Mouse (Mus musculus) naive thymus-derived CD4-positive, alpha-beta T cell, adult 2 months (primary cell): Measurements from ENCODE around the gene Tgfbr3.
"Not testable (repeated sequence)": the region's sequence is repeated elsewhere in the genome, so short reads cannot be mapped to it uniquely, and the experiment has no call there.

Source experiments
- DNase-seq: peaks from one replicate; pipeline ENCODE4 v3.0.0-alpha.2; 2011; ENCODE audit warnings: low read depth

Tgfbr3 gene

DNA sequence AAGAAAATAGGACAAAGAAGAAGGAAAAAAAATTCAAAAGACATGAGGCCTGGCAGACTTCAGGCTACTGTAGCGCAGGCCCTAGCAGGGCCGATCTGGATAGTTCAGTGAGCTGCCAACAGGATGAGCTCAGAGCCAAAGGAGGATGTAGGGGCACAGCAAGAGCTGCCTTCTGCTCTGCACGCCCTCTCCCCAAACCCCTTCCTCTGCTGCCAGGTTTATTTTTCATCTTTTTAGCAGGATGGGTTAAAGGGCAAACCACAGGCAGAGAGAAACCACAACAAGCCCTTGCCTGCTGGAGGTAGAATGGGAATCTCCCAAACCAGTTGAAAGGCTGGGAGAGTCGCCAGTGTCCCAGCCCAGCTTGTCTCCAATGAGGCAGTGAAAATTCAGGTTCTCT lies 10.2 kb downstream of the Tgfbr3 start:
- peak; percentile 53 for DNase-seq

DNA sequence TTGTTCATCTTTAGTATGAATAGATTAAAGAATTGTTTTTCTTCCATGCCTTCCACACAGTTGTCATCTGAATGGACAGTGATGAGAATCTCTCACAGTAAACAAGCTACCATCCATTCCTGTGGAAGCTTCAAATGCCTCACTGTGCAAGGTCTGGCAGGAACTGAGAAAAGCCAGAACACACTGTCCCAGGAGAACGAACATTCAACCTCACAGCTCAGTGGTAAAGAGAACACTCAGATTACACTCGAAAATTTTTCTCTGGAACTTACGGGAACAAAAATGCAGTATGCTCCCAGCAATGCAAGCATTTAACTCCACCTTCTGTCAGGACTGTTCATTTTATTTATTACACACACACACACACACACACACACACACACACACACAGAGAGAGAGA lies 13.2 kb downstream of the Tgfbr3 start:
- no peak for DNase-seq

DNA sequence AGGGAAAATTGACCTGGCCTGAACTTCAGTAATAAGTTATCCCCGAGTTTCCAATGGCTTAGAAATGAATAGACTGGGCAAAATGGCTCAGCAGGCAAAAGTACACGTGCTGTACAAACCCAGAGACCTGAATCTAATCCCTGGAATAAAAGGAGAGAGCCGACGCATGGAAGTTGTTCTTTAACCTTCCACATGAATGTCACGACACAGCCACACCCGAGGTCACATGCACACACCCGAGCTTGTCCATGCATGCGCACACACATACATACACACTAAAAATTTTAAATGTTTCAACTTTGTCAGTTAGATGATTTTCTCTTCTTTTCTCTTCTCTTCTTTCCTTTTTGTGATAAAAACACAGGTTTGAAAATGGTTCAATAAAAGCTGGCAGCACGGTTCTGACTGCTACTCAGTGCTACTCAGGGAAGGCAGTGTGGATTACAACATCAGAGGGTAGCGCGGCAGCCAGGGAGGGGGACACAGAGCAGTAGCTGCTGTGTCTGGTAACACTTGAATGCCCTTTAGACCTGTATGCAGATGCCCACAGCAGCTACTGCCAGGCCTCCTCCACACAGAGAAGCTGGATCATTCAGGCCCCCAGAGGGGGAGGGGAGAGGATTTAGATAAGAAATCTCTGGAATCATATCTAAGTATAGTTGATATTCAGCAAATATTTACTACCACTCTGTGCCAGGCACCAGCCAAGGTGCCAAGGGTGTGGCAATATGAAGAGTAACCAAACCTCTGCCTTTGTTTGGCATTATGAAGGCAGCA lies 17.0 kb downstream of the Tgfbr3 start:
- DNase-seq: no peak

DNA sequence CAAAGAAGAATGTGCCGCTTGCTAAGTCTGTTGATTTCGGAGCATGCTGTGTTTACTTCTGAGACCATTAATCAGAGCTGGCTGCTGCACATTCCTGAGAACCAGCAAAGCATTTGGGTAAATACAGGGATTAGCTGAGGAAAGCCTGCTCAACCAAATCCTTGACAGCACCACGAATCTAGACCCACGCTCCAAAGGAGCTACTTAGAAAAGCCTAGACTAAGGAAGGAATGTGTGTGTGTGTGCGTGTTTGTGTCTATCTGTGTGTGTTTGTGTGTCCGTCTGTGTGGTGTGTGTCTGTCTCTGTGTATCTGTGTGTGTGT lies 20.5 kb downstream of the Tgfbr3 start:
- DNase-seq: no peak

DNA sequence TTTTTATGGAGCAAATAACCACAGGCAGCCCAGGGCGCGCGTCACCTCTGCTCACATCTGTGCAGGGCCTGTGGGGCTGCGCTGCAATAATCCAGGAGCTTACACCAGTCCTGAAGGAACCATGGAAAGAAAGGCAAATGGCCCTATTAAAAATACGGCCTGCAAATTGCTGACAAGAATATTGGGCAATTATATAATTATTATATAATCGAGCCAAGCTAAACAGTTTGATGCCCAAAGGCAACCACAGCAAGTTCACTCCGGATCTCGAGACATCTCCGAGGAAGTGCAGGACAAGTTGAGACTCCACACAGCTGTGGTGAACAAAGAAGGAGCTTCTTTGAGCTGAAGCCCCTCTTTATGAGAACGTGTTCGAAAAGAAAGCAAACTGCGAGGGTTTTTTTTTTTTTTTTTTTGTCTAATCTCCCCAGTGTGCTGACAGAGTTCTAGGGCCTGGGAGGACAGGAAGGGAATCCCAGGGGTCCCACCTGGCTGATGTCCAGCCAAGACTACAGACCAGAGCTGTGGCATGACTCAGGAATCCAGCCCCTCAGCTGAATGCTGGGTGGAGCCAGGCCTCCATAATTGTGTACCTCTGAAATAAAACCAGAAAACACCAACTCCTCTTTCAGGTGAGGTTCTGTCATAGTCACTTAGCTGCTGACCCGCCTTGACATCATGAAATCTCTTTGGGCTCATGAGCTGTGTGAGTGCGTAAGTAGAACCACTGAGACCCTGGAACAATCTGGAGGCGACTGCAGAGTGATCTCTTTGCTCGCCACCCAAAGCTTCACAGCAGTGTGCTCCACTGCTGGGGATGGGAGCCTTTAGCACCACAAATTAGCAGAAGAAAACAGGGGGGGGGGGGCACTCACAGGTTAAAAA lies 21.1 kb downstream of the Tgfbr3 start:
- DNase-seq: no peak

DNA sequence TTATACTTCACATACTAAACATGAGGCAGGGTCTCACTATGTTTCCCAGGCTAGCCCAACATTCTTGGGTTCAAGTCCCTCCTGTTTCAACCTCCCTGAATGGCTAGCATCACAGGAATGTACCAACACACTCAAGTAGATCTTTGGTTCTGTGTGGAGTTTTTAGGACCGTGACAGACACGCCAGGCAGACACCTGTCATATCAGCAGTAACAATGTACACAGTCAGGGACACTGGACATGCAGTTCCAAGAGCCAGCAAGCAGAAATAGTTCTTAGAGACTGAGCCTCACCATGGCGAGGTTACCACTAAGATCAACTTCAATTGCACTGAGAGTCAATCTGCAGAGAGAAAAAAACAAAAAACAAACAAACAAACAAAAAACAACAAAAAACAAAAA lies 22.9 kb downstream of the Tgfbr3 start:
- no peak for DNase-seq

DNA sequence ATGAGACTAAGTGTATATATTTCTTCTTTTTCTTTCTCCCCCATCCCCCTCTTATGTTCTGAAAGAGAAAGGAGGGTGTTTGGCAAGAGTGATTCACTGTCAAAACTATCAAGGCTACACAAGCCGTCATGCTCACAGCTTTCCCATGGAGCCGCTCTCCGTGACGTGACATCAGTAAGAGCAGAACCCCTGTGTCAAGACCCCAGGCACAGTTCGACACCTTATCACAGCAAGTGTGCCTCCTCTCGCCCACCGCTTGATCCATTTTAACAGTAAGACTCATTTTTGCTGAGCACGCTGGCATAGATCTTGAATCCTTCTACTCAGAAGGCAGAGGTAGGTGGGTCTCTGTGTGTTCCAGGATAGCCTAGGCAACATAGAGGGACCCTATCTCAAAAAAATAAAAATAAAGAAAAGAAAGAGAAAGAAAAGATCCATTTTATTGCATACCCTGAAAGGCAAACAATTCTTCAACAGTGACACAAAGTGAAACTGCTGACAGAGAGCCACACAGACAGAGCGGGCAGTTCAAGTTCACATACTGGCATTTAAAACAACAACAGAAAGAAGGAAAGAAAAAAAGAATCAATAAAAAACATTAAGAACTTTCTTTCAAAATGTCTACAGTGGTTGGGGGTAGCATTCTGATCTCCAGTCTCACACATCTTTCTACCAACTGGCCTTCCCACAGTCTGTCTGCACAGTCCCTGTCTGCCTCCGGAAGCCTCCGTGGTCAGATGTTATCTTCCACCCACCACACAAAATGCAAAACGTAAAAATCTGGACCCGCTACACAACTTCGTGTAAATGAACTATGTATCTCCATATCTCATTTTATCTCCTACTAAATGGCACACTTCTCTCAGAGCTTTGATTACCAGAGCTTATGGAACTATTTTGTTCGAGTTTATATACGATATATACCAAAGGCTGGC lies 24.7 kb downstream of the Tgfbr3 start:
- peak; percentile 74 for DNase-seq

DNA sequence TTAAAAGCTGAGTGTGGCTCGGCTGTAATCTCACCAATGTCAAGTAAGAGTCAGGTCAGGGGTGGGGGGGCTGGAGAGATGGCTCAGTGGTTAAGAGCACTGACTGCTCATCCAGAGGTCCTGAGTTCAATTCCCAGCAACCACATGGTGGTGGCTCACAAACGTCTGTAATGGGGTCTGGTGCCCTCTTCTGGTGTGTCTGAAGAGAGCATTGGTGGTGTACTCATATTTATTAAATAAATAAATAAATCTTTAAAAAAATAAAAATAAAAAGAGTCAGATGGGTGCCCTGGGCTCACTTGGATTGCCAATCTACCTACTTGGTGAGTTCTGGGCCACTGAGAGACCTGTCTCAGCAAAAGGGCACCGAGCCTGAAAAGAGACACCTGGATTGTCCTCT lies 25.6 kb downstream of the Tgfbr3 start:
- DNase-seq: no peak

DNA sequence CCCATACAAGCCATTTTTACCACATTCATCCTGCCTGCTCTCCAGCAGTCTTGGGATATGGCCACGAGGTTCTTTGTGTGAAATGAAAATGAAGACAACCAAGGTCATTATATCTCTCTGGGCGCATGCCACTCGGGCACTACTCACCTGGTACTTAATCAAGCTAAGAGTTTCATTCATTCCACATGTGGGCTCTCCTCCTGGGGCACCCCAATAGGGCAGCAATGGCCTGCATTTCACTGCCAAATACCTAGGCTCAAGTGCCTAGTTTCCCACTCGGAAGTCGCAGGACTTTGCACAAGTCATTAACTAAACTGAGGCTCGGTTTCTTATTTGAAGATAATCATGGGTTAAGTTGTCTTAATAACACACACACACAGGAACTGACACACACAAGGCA lies 27.5 kb downstream of the Tgfbr3 start:
- DNase-seq: no peak

DNA sequence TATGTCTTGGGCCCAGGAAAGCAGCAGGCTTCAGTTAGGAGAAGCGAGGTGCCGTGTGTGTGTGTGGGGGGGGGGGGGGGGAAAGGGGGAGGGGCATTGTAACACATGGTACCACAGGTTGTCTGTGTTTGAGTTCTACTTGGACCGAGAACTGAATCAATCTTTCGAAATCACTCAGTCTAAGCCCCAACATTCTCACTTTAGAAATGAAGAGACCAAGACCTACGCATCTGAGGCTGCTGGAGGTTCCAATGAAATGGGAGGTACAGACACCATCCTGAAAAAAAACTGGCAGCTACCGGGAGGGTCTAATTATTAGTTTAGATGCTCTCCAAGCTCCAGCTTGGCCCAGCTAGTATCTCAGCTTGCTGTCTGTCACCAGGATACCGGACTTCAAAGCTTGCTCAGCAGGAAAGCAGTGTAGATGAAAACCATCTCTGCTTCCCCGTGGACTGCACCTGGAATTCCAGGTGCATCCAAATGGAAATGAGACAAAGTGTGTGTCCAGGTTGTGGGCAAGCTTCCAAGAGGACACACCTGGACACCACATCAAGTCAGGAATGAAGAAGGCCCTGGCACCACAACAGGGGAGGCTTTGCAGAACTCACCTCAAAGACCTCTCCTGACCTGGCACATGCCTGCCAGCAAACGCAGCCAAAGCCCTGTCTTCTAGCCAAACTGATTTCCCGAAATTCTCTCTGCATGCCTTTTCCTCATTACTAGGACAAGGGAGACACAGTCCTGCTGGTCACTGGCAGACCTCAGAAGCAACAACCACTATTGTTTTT lies 28.5 kb downstream of the Tgfbr3 start:
- DNase-seq: peak; percentile 33

DNA sequence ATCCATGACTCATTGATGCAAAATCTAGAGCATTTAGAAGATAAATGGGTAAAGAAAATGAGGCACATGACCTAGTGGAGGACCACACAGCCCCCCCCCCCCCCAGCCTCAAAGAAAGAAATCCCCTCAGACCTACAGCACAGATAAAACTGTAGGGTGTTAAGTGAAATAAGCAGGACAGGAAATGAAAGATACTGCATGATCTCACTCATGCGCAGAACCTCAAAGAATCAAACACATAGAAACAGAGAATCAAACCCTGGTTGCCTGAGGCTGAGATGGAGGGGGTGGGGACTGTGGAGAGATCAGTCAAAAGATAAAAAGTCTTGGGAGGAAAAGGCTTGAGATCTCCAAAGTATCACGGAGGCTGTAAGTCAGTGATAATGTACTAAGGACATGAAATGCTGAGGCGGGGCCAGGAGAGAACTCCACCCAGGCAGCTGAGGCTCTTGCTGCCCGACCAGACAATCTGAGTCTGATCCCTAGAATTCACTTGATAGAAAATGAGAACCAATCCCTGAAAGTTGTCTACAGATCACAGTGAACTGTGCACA lies 29.9 kb downstream of the Tgfbr3 start:
- peak; percentile 75 for DNase-seq

DNA sequence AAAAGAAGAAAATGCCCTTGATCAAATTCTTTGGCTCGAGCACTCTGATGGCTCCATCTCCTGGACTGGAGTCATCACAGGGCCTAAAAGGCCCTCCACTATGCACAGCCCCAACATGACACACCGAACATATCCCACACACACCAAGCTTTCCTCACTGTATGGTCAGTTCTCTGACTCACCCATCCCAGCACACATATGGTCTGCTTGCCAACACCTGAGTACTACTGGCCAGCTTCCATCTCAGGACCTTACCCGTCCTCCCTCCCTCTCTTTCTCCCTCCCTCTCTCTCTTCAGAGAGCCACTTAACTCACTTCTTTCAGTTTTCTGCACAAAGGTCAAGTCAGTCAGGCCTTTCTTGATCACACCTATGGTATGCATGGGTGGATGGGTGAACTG lies 36.0 kb downstream of the Tgfbr3 start:
- no peak for DNase-seq

DNA sequence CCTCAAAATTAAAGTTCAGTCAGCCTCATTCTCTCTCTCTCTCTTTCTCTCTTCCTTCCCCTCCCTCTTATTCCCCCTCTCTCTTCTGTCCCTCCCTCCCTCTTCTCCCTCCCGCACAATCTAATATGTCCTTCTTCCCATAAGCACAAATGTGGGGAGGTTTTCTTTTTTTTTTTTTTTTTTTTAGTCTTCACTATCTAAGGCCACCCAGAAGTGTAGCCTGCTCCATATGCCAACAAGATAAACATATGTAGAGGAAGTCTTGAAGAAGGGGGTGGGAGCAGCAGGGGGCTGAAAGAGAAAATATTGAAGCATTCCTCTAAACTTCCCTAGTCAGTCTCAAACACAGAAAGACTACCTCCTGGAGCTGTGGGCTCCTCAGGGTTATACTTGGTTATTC lies 37.0 kb downstream of the Tgfbr3 start:
- no peak for DNase-seq

DNA sequence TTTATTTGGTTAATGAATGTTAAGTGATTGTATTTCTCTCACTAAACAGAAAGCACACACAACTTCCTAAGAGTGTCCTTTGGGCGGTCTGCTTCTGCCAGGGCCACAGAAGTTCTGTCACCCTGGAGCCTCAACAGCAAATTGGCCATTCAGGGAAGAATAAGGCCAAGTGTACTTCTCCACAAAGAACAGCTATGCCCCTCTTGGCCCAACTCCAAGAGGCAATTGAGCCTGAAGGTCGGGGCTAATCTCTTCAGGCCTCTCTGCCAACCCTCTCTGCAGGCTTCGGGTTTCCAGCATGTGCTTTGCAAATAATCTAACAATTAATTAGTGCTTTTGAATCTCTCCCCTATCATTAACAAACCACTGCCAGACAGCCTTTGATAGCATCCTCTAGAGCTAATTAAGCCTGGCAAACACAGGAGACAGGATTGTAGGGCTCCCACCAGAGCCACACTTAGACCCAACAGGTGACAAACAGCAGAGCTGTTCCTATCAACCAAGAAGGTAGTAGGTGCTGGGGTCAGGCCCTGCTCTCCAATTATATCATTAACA lies 37.6 kb downstream of the Tgfbr3 start:
- peak; percentile 8 for DNase-seq

DNA sequence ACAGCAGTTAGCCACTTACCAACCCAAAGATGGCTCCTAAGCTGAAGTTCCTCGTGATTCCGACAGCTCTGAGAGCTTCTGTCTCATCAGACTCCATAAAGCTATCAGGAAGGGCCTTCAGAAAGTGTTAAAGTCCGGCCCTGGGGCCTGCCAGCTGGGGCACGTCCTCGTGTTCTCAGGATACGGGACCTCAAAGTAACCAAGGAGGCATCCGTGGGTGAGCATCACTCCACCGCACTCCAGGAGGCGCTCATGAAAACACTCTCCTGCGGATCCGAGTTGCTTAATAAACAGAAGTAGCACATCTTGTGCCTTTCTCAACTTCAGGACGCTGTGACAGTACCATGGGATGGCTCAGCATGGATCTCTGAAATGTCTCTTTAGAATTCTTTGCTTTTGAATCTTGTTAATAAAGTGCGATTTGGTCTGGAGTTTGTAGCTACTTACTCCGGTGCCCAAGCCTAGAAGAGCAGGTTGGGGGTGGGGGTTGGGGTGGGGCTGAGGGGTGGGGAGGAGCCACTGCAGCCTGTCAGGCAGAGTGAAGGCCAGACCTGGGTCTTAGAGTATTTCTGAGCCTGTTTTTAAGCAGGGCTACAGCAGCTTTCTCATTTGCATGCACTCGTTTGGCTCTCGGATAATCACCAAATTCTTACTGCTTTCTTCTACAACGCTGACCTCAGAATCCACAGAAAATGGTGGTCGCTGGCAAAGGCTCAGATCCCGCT lies 38.7 kb downstream of the Tgfbr3 start:
- DNase-seq: no peak

DNA sequence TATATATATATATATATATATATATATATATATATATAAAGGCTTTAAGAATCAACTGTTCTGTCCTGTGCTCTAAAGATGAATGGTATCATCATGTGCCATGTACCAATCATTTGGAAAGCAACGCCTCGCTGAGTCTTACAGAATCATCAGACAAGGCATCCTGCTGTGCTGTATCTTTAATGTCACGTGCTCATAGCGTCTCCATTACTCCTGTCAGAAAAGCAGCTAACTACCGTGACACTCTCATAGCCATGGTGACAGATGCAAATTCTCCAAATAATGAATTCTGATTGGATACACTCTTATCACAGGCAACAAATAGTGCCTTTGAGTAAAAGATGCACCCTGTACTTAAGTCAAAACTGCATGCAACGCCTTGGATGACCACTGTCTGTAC lies 40.7 kb downstream of the Tgfbr3 start:
- DNase-seq: no peak

DNA sequence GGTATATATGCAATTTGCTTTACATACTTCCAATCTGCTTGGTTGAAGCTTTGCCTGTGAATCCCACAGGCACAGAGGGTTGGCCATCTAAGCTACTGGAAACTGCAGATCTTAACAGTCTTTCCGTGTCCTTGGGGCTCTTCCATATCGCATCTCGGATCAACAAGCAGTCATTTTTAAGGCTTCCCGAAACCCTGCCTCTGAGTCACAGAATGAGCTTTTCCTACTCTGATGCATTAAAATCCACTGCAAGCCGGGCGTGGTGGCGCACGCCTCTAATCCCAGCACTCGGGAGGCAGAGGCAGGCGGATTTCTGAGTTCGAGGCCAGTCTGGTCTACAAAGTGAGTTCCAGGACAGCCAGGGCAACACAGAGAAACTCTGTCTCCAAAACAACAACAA lies 41.1 kb downstream of the Tgfbr3 start:
- not testable (repeated sequence) for DNase-seq

DNA sequence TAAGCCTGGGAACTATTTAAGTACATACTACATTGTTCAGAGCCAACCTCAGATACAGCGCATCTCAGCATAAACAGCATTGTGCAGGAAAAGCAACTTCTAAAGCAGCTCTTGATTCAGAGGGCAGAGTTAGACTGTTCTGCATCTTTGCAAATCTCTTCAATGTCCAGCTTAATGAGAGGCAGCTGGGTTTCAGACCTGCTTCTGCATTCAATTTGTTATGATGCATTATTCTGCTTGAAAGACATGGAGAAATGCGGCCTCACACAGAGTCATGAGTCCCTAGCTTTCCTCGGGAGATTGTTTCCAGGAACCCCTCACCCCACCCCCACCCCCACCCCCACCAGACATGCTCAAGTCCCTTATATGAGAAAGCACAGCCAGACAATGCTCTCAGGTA lies 41.6 kb downstream of the Tgfbr3 start:
- DNase-seq: no peak

DNA sequence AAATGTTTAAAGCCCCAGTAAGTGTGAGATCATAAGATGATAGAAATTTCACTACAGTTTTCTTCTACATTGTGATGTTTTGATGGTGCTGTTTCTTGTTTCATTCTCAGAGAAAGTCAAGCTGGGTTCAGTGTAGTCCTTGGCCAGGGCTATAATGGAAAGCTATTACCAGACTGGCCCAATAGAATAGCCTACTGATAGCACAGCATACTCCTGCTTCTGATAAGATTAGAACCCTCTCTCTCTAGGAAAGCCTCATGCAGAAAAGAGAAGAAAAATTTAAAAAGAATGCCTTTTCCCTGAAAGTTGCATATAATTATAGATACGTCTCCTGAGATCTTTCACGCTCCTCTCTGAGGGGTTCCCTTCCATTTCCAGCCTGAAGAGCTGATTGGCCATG lies 46.0 kb downstream of the Tgfbr3 start:
- no peak for DNase-seq

DNA sequence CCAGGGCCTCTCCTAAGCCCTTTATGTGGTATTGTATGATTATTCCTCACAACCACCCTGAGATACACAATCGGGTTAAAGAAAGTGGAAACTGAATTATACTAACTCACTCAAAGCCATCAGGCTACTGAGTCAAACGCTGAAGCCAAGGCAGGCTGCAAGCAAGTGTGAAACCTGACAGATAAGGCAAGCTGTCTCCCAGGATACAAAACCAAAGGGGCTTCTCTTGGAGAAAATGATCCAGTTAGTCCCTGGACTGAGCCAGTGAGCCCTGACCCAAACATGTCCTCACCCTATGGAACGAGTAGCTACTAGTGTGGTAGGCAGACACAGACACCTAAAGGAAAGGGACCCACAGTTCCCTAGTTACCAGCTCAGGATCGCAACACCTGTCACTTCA lies 46.4 kb downstream of the Tgfbr3 start:
- no peak for DNase-seq
